In the genomic region with DNA sequence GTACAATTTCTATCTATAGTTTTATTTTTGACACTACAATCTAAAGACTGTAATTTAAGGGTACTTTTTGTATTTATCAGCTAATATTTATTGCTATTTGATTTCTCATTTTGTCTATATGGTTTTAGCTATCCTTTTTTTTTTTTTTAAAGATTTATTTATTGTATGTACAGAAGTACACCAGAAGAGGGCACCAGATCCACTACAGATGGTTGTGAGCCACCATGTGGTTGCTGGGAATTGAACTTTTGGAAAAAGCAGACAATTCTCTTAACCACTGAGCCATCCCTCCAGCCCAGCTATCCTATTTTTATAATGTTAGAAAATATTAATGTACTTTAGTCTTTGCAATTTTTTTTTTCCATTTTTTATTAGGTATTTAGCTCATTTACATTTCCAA, we compare ENCODE assay signal across 9 mouse cellular contexts. TPM values are rescaled to one million over a fixed set of nuclear protein-coding genes. Genes with fewer than 3 reads are reported as not detected.
DNase-seq lines count a peak whose midpoint lies in the region; TF ChIP-seq lines count a peak whose summit lies in the region.
"Had no signal": no experiment of that assay in that cellular context is flagged by ENCODE, and none has a peak within 500 bp of the region (broad histone marks: within the 10 kb centered on the region; RNA-seq: fewer than 3 reads in every experiment).

No protein-coding gene starts in this region.

- intact Hi-C loops in left cerebral cortex, adult 2 months (cut with DNase I): loop anchor here (10.0 kb wide), 1 partner anchor 337 kb away; a partner anchor contains a TSS

- no peak for DNase-seq in left cerebral cortex, adult 2 months (ENCODE audit: extremely low spot score in 1 of 2, low spot score in 2 of 2)
- DNase-seq in left cerebral cortex, adult 18-20 months (ENCODE audit: low spot score in 2 of 2): no peak
- DNase-seq in ES-CJ7 (ENCODE audit: low read depth, low spot score): peak; percentile 58
- peak; percentile 32 for DNase-seq in brain, adult 2 months (ENCODE audit: low read depth, low spot score)
- DNase-seq in retina, embryonic 14.5 days (ENCODE audit: low spot score): peak; percentile 67
- no peak for DNase-seq in ovary, postnatal 10 days (ENCODE audit: low spot score)
- DNase-seq in cerebellum, adult 11 months: no peak
- DNase-seq: adrenal gland, postnatal 25 days; lung, postnatal 36 days had no signal

- H3K4me3 ChIP-seq in left cerebral cortex, adult 2 months: no peak overlapping the region

- TF ChIP-seq CTCF in left cerebral cortex, adult 2 months (IDR thresholded peaks at IDR 0.05): peak; percentile 51

- no peak overlapping the region for H3K27ac ChIP-seq in left cerebral cortex, adult 2 months

RNA-seq across cellular contexts. Expression of a gene that starts 4.8 kb away (rescaled TPM):
- total RNA-seq in left cerebral cortex, adult 2 months (2021): under 1 TPM; 0.07 to 0.14 TPM
- under 1 TPM; 0.21 to 0.26 TPM for total RNA-seq in left cerebral cortex, adult 18-20 months (2021)
- total RNA-seq: adrenal gland, postnatal 25 days had no signal

RNA-seq across cellular contexts. Expression of a gene that starts 28.2 kb away (rescaled TPM):
- total RNA-seq in left cerebral cortex, adult 2 months (2021): 1 to 10 TPM; 8.6 to 9.5 TPM
- 1 to 10 TPM; 9.1 to 9.3 TPM for total RNA-seq in left cerebral cortex, adult 18-20 months (2021)

Comparison
In these comparisons a context has a peak if more than half of its experiments do, and no peak if none do; other contexts are left out.
1. DNase-seq: peak in ES-CJ7 (single experiment), brain, adult 2 months (single experiment) and retina, embryonic 14.5 days (single experiment); none in left cerebral cortex, adult 2 months (0 of 2), left cerebral cortex, adult 18-20 months (0 of 2), ovary, postnatal 10 days (single experiment) and cerebellum, adult 11 months (single experiment).